Mouse (Mus musculus) embryonic fibroblast, embryonic 13.5 days (primary cell): Measurements from ENCODE around the gene Prg3.

Experiments
- CTCF ChIP-seq: IDR thresholded peaks from 2 replicates; pipeline ENCODE4 v1.5.1; 2011; ENCODE audit warnings: mild to moderate bottlenecking, control low read depth, low read length, moderate library complexity, borderline replicate concordance; ENCODE audit not compliant: insufficient read depth
- POLR2A ChIP-seq: IDR thresholded peaks from 2 replicates; pipeline ENCODE4 v1.6.1; 2011; ENCODE audit warnings: low read depth, mild to moderate bottlenecking, control low read depth, low read length, moderate library complexity

DNA sequence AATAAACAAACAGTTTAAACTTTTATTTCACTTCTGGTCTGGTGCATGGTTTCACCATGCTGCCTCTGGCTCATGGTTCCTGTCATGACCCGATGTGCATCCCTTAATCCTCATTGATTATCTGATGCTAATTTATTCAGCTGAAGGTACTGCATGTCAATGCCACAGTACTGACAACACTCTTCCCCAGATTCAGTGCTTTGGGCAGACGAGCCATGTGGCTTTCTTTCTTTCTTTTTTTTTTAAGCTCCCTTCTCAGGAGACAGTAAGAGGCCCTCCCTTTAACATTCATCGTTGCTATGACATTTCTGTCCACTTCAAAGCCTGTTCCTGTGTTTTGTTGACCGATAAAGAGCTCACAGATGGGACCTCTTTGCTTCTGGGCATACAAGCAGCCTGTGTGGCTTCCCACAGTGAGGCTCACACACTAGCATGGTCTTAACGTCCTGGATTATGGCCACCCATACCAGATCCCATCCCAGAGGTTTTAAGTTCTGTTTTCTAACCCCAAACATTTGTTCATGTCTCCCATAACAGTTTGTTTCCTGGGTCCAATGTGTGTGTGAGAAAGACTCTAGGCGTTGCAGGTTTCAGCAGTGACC, 25.0 kb upstream of the Prg3 start:
- TF ChIP-seq POLR2A: no peak
- no peak for TF ChIP-seq CTCF
